Mouse (Mus musculus): ENCODE data around the gene Btbd17.

GRCm38 (mm10) chr11:114830433-114830773 is 34.7 kb upstream of the Btbd17 start:
- no peak for TF ChIP-seq CTCF (IDR thresholded peaks at IDR 0.05; ENCODE audit: low read depth)
- TF ChIP-seq EP300 (IDR thresholded peaks at IDR 0.05; ENCODE audit: low read depth): no peak
